Mouse (Mus musculus) stomach, embryonic 14.5 days (tissue): ENCODE results near the gene Arhgap44. TPM values are rescaled to one million over a fixed set of nuclear protein-coding genes. Genes with fewer than 3 reads are reported as not detected.

Experiments used
- ATAC-seq: fragments of 200-750 bp; cut with Nextera tagmentation; 2 replicates; pipeline ENCODE4 v1.8.0; 2017; ENCODE audit warnings: low read depth, moderate TSS enrichment; ENCODE audit not compliant: insufficient number of reproducible peaks, insufficient read depth, low FRiP score
- H3K27ac ChIP-seq: fragments of 300-500 bp; sonication (generic); 2 replicates; pipeline ENCODE4 v1.5.1; 2014; ENCODE audit warnings: mild to moderate bottlenecking, low read length, moderate library complexity, mixed read lengths
- H3K27me3 ChIP-seq: fragments of 300-500 bp; sonication (generic); 2 replicates; pipeline ENCODE4 v1.6.1; 2014; ENCODE audit warnings: low read length, control low read depth, mixed read lengths; ENCODE audit not compliant: control insufficient read depth, insufficient read depth
- H3K36me3 ChIP-seq: fragments of 300-500 bp; sonication (generic); 2 replicates; pipeline ENCODE4 v1.6.1; 2014; ENCODE audit warnings: mild to moderate bottlenecking, control low read depth, low read length, moderate library complexity, mixed read lengths; ENCODE audit not compliant: control insufficient read depth, insufficient read depth
- H3K4me1 ChIP-seq: fragments of 300-500 bp; sonication (generic); 2 replicates; pipeline ENCODE4 v1.6.1; 2014; ENCODE audit warnings: low read length, control low read depth, mixed read lengths; ENCODE audit not compliant: control insufficient read depth, insufficient read depth
- H3K4me2 ChIP-seq: fragments of 300-500 bp; sonication (generic); replicated peaks from 2 replicates; pipeline ENCODE4 v1.6.1; 2014; ENCODE audit warnings: low read depth, low read length, control low read depth
- H3K4me3 ChIP-seq: fragments of 300-500 bp; sonication (generic); 2 replicates; pipeline ENCODE4 v1.5.1; 2014; ENCODE audit warnings: low read depth, low read length, control low read depth
- H3K9ac ChIP-seq: fragments of 300-500 bp; sonication (generic); replicated peaks from 2 replicates; pipeline ENCODE4 v1.6.1; 2014; ENCODE audit warnings: low read depth, mild to moderate bottlenecking, control low read depth, low read length, moderate library complexity, mixed read lengths
- H3K9me3 ChIP-seq: fragments of 300-500 bp; sonication (generic); 2 replicates; pipeline ENCODE4 v1.6.1; 2016; ENCODE audit warnings: low read depth, low read length, control low read depth; ENCODE audit not compliant: control insufficient read depth
- WGBS: fragments of 180-500 bp; shearing (Covaris S2); extraction: QIAGEN DNeasy Blood & Tissue Kit; methylation state at CpG from one replicate; pipeline ENCODE4 v1.1.7; 2014; 5-methylcytosine and 5-hydroxymethylcytosine counted together
- polyA plus RNA-seq: library from polyadenylated mRNA; unstranded; fragments of >200 nt; fragmentation: Nextera tagmentation; extraction: Ambion mirVana; gene quantifications from 2 replicates; pipeline ENCODE4 v1.2.1, GENCODE M21; 2014

The Arhgap44 gene
- polyA plus RNA-seq, 1 experiment from 2014 or later = 9.1 TPM

GRCm38 (mm10) chr11:65157966-65158657 is 4.6 kb downstream of the Arhgap44 start:
- Histone ChIP-seq H3K27me3 (no peaks in the 10 kb centered on the region), H3K9me3 (no peaks in the 10 kb centered on the region), H3K36me3 (no peaks in the 10 kb centered on the region), H3K4me3 (no peak overlapping the region), H3K4me1 (peaks cover 4% of the 10 kb centered on the region; the same call in 1 of the 2 replicates), H3K4me2 (no peak overlapping the region), H3K9ac (no peak overlapping the region), H3K27ac (no peak overlapping the region)
- WGBS = 91% methylated on average over 20 of the region's 20 CpGs
- no peak for ATAC-seq

GRCm38 (mm10) chr11:65153006-65153405 is 9.8 kb downstream of the Arhgap44 start:
- WGBS = 81% methylated on average over 5 of the region's 5 CpGs
- H3K27me3 ChIP-seq = no peaks in the 10 kb centered on the region
- no peaks in the 10 kb centered on the region for H3K36me3 ChIP-seq

GRCm38 (mm10) chr11:65148441-65148840 is 14.3 kb downstream of the Arhgap44 start:
- ATAC-seq = no peak

More at GRCm38 (mm10) chr11:65153006-65153405, 9.8 kb downstream of the Arhgap44 start:
- no peak overlapping the region for H3K4me3 ChIP-seq
- H3K9ac ChIP-seq = no peak overlapping the region
- no peak overlapping the region for H3K27ac ChIP-seq
- no peak overlapping the region for H3K4me2 ChIP-seq
- ATAC-seq = no peak
- H3K4me1 ChIP-seq = 0 out of 2 replicates have a peak, but pooled peaks cover 4% of the 10 kb centered on the region
- H3K9me3 ChIP-seq = no peaks in the 10 kb centered on the region

GRCm38 (mm10) chr11:65142838-65143417 is 19.8 kb downstream of the Arhgap44 start:
- no peaks in the 10 kb centered on the region for H3K36me3 ChIP-seq
- ATAC-seq = no peak
- no peak overlapping the region for H3K4me2 ChIP-seq
- WGBS = 63% methylated on average over 4 of the region's 4 CpGs
- no peak overlapping the region for H3K27ac ChIP-seq
- no peak overlapping the region for H3K4me3 ChIP-seq
- H3K27me3 ChIP-seq = no peaks in the 10 kb centered on the region
- no peaks in the 10 kb centered on the region for H3K4me1 ChIP-seq
- H3K9ac ChIP-seq = no peak overlapping the region
- H3K9me3 ChIP-seq = no peaks in the 10 kb centered on the region

More at GRCm38 (mm10) chr11:65148441-65148840, 14.3 kb downstream of the Arhgap44 start:
- H3K27ac ChIP-seq = no peak overlapping the region
- no peaks in the 10 kb centered on the region for H3K27me3 ChIP-seq
- H3K4me1 ChIP-seq = no peaks in the 10 kb centered on the region
- H3K4me2 ChIP-seq = no peak overlapping the region
- H3K9ac ChIP-seq = no peak overlapping the region
- no peak overlapping the region for H3K4me3 ChIP-seq
- WGBS = 71% methylated on average over 7 of the region's 7 CpGs
- no peaks in the 10 kb centered on the region for H3K9me3 ChIP-seq
- H3K36me3 ChIP-seq = no peaks in the 10 kb centered on the region

GRCm38 (mm10) chr11:65139030-65139429 is 23.7 kb downstream of the Arhgap44 start:
- H3K27me3 ChIP-seq = no peaks in the 10 kb centered on the region
- H3K27ac ChIP-seq = no peak overlapping the region
- no peaks in the 10 kb centered on the region for H3K36me3 ChIP-seq
- H3K9me3 ChIP-seq = no peaks in the 10 kb centered on the region
- no peaks in the 10 kb centered on the region for H3K4me1 ChIP-seq
- 87% methylated on average over 3 of the region's 3 CpGs for WGBS
- no peak for ATAC-seq
- H3K4me3 ChIP-seq = no peak overlapping the region
- H3K4me2 ChIP-seq = no peak overlapping the region
- H3K9ac ChIP-seq = no peak overlapping the region

GRCm38 (mm10) chr11:65137145-65137652 is 25.6 kb downstream of the Arhgap44 start:
- Histone ChIP-seq H3K4me3 (no peak overlapping the region), H3K4me1 (no peaks in the 10 kb centered on the region), H3K27me3 (no peaks in the 10 kb centered on the region), H3K27ac (no peak overlapping the region), H3K4me2 (no peak overlapping the region), H3K9ac (no peak overlapping the region), H3K9me3 (no peaks in the 10 kb centered on the region), H3K36me3 (no peaks in the 10 kb centered on the region)
- 52% methylated on average over 2 of the region's 2 CpGs for WGBS
- no peak for ATAC-seq

GRCm38 (mm10) chr11:65135251-65135739 is 27.5 kb downstream of the Arhgap44 start:
- Histone ChIP-seq H3K27me3 (no peaks in the 10 kb centered on the region), H3K4me2 (no peak overlapping the region), H3K4me1 (no peaks in the 10 kb centered on the region), H3K9ac (no peak overlapping the region), H3K4me3 (no peak overlapping the region), H3K9me3 (no peaks in the 10 kb centered on the region), H3K27ac (no peak overlapping the region), H3K36me3 (no peaks in the 10 kb centered on the region)
- 87% methylated on average over 8 of the region's 8 CpGs for WGBS
- ATAC-seq = no peak

GRCm38 (mm10) chr11:65133661-65134060 is 29.1 kb downstream of the Arhgap44 start:
- H3K9me3 ChIP-seq = no peaks in the 10 kb centered on the region
- H3K27ac ChIP-seq = no peak overlapping the region
- 88% methylated on average over 4 of the region's 4 CpGs for WGBS
- no peak overlapping the region for H3K4me3 ChIP-seq
- H3K27me3 ChIP-seq = no peaks in the 10 kb centered on the region
- ATAC-seq = no peak
- no peak overlapping the region for H3K4me2 ChIP-seq
- no peaks in the 10 kb centered on the region for H3K36me3 ChIP-seq
- no peak overlapping the region for H3K9ac ChIP-seq
- H3K4me1 ChIP-seq = no peaks in the 10 kb centered on the region
